Mouse (Mus musculus) adrenal gland, adult 8-10 months (tissue): Measurements from ENCODE around the gene Trim46. TPM values are rescaled to one million over a fixed set of nuclear protein-coding genes. Genes with fewer than 3 reads are reported as not detected.
"Not testable (repeated sequence)": the region's sequence is repeated elsewhere in the genome, so short reads cannot be mapped to it uniquely, and the experiment has no call there.

Experiments used
- DNase-seq: peaks from one replicate; pipeline ENCODE4 v3.0.0; 2022
- total RNA-seq, 4 experiments: library from RNA; stranded (reverse); gene quantifications; 2 replicates each; pipeline ENCODE4 v1.2.4; 2022

Trim46 gene
- total RNA-seq, 4 experiments from 2014 or later, result 2.8 to 4.5 (median 3.8) TPM

GRCm38 (mm10) chr3:89232614-89233013, 13.5 kb downstream of the Trim46 start:
- no peak for DNase-seq

DNA sequence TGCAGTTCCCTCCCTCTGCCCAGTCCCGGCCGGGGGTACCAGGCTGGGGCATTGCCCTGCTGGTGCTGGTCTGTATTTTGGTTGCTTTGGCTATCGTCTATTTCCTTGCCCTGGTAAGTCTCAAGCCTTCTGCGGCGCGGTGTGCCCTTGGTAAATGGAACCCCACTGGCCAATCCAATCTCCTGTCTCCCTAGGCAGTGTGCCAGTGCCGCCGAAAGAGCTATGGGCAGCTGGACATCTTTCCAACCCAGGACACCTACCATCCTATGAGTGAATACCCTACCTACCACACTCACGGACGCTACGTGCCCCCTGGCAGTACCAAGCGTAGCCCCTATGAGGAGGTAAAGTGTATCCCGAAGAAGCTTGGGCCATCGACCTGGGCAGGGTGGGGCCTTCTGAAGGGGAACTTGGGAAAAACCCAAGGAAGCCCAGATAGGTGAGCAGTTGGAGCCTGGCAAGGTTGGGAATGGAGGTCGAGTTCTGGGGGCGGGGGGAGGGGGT, 14.3 kb downstream of the Trim46 start:
- DNase-seq, result no peak

DNA sequence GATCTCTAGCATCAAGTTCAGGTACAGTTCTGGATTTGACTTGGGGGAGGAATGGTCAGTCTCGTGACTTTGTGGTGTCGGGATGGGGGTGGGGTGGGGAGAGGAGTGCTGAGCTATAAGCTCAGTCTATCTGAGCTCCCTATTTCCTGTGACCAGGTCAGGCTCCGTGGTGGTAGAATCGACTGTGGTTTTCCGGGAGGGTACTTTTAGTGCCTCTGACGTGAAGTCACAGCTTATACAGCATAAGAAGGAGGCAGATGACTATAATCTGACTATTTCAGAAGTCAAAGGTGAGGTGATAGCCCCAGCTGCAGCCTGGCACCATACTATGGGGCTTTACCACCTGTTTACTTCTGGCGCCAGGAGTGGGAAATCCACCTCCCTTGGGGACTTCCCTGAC, 14.8 kb downstream of the Trim46 start:
- DNase-seq, result no peak

DNA sequence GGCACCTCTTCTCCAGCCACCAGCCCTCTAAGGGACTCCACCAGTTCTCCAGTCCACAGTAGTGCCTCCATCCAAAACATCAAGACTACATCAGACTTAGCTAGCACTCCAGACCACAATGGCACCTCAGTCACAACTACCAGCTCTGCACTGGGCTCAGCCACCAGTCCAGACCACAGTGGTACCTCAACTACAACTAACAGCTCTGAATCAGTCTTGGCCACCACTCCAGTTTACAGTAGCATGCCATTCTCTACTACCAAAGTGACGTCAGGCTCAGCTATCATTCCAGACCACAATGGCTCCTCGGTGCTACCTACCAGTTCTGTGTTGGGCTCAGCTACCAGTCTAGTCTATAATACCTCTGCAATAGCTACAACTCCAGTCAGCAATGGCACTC, 15.5 kb downstream of the Trim46 start:
- no peak for DNase-seq

- no peak for DNase-seq
These were observed 16.8 kb downstream of the Trim46 start for GRCm38 (mm10) chr3:89229276-89229675.

DNA sequence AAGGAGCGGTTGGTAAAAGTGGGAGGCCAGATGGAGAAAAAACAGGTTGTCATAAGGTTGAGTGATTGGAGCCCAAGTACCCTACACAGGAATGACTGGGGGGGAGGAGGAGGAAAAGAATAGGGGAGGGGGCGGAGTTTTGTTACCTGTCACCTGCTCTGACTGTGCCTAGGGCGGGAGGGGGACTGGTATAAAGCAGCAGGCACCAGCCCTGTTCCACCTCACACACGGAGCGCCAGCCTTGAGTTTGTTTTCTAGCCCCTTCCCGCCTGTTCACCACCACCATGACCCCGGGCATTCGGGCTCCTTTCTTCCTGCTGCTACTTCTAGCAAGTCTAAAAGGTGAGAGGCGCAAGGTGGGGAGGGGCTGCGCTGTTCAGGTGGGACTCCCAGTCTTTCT, 17.3 kb downstream of the Trim46 start, which contains the start of gene Muc1:
TSS of gene Muc1 (plus strand) at position 222 of the 400 bp plus-strand sequence.
- DNase-seq, result no peak

GRCm38 (mm10) chr3:89228180-89228549, 17.9 kb downstream of the Trim46 start:
- DNase-seq, result peak; percentile 75

- DNase-seq, result peak; percentile 85
These were observed 18.6 kb downstream of the Trim46 start for GRCm38 (mm10) chr3:89227307-89228179.

DNA sequence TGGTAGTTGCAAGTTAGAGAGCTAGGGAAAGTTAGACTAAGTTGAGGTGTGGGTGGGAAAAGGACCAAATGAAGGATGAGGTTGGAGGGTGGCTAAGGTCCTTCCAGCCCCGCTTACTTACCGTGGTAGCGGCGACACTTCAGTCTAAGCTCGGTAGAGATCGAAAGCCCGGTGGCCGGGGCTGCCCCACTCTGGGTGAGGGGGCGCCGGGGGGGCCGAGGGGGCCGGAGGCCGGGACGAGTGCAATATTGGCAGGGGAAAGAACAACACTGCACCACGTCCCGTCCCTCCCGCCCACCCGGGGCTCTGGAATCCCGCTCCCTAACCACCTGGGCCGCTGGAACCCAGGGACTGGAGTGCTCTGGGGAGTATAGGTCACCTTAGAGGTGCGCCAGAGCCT, 19.2 kb downstream of the Trim46 start, which contains the start of gene Mtx1:
TSS of gene Mtx1 (minus strand) at position 189 of the 400 bp plus-strand sequence.
- no peak for DNase-seq

- DNase-seq, result no peak
These were observed 19.7 kb downstream of the Trim46 start for GRCm38 (mm10) chr3:89226361-89226760.

DNA sequence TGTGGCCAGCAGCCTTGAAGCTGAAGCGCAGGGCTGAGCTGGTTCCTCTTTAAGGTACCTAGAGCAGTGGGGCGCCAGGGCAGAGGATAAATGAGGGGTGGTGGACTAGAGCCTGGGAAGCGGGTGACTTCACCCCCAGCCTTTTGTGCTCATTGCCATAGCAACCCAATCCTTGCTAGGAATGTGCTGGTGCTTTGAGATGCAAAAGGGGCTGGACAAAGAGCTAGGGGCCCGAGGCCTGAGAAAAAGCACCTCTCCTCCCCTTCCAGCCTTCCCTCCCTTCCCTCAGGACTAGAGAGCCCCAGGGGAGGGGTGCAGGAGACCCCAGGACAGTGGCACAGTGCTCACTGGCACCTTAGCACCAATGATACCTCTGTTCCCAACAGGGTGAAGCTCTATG, 20.2 kb downstream of the Trim46 start:
- no peak for DNase-seq

DNA sequence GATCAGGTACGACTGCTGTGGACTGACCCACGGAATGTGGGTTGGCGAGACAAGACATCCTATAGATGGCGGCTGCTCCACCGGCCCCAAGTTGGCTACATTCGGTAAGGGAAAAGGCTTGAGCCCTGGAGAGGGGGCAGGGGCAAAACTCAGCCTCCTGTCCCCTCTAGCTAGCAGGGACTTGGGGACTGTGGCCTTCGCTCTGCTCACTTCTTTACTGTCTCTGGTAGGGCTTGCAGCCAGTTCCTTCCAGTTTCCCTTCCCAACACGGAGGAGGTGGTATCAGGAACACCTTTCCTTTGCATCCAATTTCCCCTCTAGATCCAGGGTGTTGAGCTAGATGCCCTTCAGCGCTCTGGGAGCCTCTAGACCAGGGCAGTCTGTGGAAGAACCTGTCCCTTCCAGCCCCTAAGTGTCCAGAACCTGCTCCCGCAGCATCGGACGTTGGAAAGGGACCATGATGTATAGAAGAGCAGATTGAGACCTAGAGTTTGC, 20.7 kb downstream of the Trim46 start:
- no peak for DNase-seq

- no peak for DNase-seq
These were observed 21.3 kb downstream of the Trim46 start for GRCm38 (mm10) chr3:89224796-89225195.

DNA sequence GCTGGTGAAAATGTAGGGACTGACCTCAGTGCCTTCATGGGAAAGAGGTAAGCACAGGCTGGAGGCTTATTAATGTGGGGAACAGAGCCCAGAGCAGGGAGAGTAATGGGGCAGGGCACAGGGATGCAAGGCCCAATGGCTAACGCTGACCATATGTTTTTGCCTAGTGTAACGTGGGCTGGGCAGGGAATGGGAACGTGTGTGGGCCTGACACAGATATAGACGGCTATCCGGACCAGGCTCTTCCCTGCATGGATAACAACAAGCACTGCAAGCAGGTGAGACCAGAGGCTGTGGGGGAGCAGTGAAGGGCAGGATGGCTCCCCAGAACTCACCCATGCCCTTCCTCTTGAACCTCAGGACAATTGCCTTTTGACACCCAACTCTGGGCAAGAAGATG, 24.9 kb downstream of the Trim46 start:
- DNase-seq, result no peak

- DNase-seq, result no peak
These were observed 26.6 kb downstream of the Trim46 start for GRCm38 (mm10) chr3:89219546-89219945.

- no peak for DNase-seq
These were observed 27.8 kb downstream of the Trim46 start for GRCm38 (mm10) chr3:89218271-89218670.

- not testable (repeated sequence) for DNase-seq
These were observed 29.7 kb downstream of the Trim46 start for GRCm38 (mm10) chr3:89216407-89216806.

GRCm38 (mm10) chr3:89215853-89216252, 30.3 kb downstream of the Trim46 start:
- peak; percentile 51 for DNase-seq

DNA sequence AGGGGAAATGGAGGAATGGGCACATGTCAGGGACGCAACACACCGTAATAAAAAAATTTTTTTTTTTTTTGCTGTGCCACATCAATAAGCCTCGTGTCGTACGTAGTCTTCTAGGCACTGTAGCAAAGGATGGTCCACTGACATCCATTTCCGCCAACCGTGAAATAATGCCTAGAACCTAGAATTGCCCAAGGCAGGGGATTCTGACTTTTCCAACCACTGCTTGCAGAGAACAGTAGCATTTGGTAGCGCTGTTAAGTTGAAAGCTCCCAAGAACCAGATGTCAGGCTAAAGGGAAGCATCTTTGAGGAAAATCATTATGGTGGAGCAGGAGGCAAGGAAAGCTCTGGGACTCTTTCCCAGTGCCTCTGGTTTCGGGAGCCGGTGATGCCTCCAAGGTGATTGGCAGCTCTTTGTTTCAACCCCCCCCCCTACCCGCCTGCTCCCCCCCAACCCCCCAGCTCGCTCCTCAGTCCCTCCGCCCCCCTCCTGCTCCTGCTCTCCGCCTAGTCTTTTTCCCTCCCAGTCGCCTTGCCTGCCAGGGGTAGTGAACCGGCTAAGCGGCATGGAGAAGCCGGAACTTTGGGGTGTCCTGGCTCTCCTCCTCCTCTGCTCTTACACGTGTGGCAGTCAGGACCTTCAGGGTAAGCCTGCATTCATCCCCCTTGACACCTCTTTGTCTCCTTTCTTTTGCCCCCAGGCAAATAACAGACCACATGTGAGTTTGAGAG, 31.3 kb downstream of the Trim46 start, which contains the start of gene Thbs3:
TSS of gene Thbs3 (plus strand) at position 500 of the 731 bp plus-strand sequence.
- no peak for DNase-seq

GRCm38 (mm10) chr3:89213803-89214530, 32.1 kb downstream of the Trim46 start:
- peak; percentile 90 for DNase-seq

GRCm38 (mm10) chr3:89210731-89211130, 35.4 kb downstream of the Trim46 start:
- no peak for DNase-seq

DNA sequence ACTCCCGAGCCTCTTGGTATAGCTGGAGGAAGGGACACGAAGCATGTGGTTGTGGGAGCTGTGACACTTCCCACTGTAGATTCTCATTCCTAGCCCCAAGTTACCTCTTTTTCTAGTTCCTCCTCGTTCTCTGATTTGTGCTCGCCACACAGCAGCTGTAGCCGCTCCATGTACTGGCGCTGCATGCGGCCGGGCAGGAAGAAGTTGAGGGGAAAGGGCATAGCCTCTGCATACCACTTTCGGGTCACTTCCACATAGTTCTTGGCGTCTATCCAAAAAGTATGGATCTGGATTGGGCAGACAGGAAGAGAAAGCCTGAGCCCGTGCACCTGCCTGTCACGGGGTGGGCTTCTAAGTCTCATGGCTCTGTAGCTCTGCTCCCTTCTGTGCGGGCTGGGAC, 35.9 kb downstream of the Trim46 start:
- no peak for DNase-seq
